Mouse (Mus musculus) heart, embryonic 16.5 days (tissue): ENCODE measurements around the gene Sycp3. TPM values are rescaled to one million over a fixed set of nuclear protein-coding genes. Genes with fewer than 3 reads are reported as not detected.

ENCODE experiments used
- ATAC-seq: fragments of 200-750 bp; cut with Nextera tagmentation; replicated peaks from 2 replicates; pipeline ENCODE4 v1.8.0; 2017; ENCODE audit warnings: moderate number of reproducible peaks; ENCODE audit not compliant: insufficient read depth, low FRiP score; ENCODE audit errors: extremely low read depth
- H3K27ac ChIP-seq: fragments of 300-500 bp; sonication (generic); 2 replicates; pipeline ENCODE4 v1.5.1; 2014; ENCODE audit warnings: mild to moderate bottlenecking, low read length, control low read depth, moderate library complexity
- H3K27me3 ChIP-seq: fragments of 300-500 bp; sonication (generic); 2 replicates; pipeline ENCODE4 v1.6.1; 2014; ENCODE audit warnings: low read length, mixed read lengths; ENCODE audit not compliant: control insufficient read depth, insufficient read depth
- H3K36me3 ChIP-seq: fragments of 300-500 bp; sonication (generic); 2 replicates; pipeline ENCODE4 v1.6.1; 2014; ENCODE audit not compliant: control insufficient read depth, insufficient read depth
- H3K4me1 ChIP-seq: fragments of 300-500 bp; sonication (generic); 2 replicates; pipeline ENCODE4 v1.6.1; 2014; ENCODE audit warnings: low read length, mixed read lengths; ENCODE audit not compliant: control insufficient read depth, insufficient read depth
- H3K4me2 ChIP-seq: fragments of 300-500 bp; sonication (generic); 2 replicates; pipeline ENCODE4 v1.6.1; 2014; ENCODE audit warnings: low read depth, mild to moderate bottlenecking, control low read depth, low read length
- H3K4me3 ChIP-seq: fragments of 300-500 bp; sonication (generic); 2 replicates; pipeline ENCODE4 v1.5.1; 2014; ENCODE audit warnings: mild to moderate bottlenecking, control low read depth, low read length
- H3K9ac ChIP-seq: fragments of 300-500 bp; sonication (generic); 2 replicates; pipeline ENCODE4 v1.6.1; 2014; ENCODE audit warnings: low read length, control low read depth
- H3K9me3 ChIP-seq: fragments of 300-500 bp; sonication (generic); replicated peaks from 2 replicates; pipeline ENCODE4 v1.6.1; 2016; ENCODE audit warnings: low read length; ENCODE audit not compliant: control insufficient read depth
- WGBS: fragments of 180-500 bp; shearing (Covaris S2); extraction: QIAGEN DNeasy Blood & Tissue Kit; methylation state at CpG from one replicate; pipeline ENCODE4 v1.1.7; 2014; 5-methylcytosine and 5-hydroxymethylcytosine counted together
- polyA plus RNA-seq: library from polyadenylated mRNA; unstranded; fragments of >200 nt; fragmentation: Nextera tagmentation; extraction: Ambion mirVana; gene quantifications from 2 replicates; pipeline ENCODE4 v1.2.1, GENCODE M21; 2015

The Sycp3 gene
- polyA plus RNA-seq, result 0.22 TPM in 1 of 2 replicates, not detected in the other

DNA sequence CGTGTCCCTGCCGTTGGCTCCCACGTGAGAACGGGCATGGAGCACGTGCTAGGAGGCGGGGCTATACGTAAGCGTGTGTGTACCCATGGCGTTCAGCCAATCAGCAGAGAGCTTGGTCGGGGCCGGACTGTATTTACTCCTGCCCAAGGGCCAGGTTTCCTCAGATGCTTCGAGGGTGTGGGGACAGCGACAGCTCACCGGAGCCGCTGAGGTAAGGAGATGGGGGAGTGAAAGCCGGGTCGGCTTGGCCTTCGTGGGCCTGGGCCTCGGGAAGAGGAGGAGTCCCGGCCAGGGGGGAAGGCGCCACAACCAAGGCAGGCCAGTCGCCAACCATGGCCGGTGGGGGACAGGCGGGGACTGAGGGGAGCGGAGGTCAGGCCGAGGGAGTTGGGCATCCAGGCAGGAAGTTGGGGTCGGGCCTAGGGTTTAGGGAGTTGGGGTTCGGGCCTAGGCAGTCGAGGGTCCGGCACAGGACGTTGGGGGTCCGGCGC is at the start of gene Sycp3:
Gene Sycp3 (plus strand): TSS at position 68 of the 491 bp plus-strand sequence.
- no peak within 1 kb of the TSS for H3K27ac ChIP-seq
- ATAC-seq, result no peak

DNA sequence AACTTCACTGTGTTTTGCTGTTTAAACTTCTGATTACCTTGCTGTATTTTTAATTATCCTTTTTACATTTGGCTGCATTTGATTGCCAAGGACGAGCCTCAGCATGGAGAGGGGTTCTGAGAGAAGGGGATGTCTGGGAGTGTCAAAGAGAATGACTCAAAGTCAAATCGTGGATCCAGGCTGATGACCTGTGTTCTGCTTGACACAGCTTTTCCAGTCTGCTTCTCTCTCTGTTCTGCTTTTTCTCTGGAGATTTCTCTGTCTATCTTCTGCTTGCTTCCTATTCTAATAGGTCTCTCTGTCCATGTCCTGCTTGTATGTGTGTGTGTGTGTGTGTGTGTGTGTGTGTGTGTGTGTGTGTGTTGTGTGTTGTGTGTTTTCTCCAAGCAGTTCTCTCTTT is 49.6 kb upstream of the Sycp3 start:
- ATAC-seq, result no peak
- peaks cover 14% of the 10 kb centered on the region for H3K4me1 ChIP-seq
- no peak overlapping the region for H3K4me2 ChIP-seq
- no peak overlapping the region for H3K27ac ChIP-seq
- no peak overlapping the region for H3K9ac ChIP-seq
- WGBS, result 62% methylated on average over 2 of the region's 2 CpGs
- H3K36me3 ChIP-seq, result 0 out of 2 replicates have a peak, but pooled peaks cover 2% of the 10 kb centered on the region
- H3K27me3 ChIP-seq, result no peaks in the 10 kb centered on the region
- H3K4me3 ChIP-seq, result no peak overlapping the region
- no peaks in the 10 kb centered on the region for H3K9me3 ChIP-seq

More for the DNA sequence above, at the start of gene Sycp3:
- 71% methylated on average over 33 of the region's 33 CpGs for WGBS
- Histone ChIP-seq H3K9me3 (no peaks in the 10 kb centered on the region), H3K4me1 (no peaks in the 10 kb centered on the region), H3K4me2 (no peak within 1 kb of the TSS), H3K4me3 (no peak within 1 kb of the TSS), H3K36me3 (no peaks in the 10 kb centered on the region), H3K9ac (no peak within 1 kb of the TSS), H3K27me3 (no peaks in the 10 kb centered on the region)

DNA sequence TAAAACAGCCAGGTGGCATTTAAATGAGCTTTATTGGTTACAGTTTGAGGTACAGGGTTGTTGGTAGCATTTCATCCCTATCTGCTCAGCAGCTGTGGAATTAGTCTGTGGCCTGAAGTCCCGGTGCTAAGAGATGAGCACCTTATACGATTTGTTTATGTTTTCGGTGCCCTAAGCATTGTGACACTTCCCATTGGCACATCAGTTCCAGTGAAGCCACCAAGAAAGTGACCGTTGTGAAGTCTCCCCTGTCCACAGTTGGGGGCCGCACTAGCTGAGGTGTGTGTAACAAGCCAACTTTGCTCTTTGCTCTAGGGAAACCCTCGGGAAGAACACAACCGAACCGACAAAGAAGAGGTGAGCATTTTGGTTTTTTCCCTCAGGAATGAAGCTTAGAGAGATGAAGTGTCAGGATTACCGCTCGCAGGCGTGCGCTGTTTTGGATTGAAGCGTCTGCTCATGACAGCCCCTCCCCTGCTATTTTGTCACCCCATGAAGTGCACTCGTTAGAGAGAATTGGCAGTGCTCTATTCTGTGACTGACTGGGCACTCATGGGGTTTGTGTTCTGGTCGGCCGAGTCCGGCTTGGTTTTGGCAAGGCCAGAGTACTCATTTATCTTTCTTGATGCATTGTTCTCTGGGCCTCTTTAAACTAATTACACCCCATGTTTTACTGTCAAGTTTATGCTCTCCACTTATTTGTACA is 46.9 kb upstream of the Sycp3 start:
- Histone ChIP-seq H3K4me1 (peaks cover 10% of the 10 kb centered on the region), H3K27ac (no peak overlapping the region), H3K4me2 (no peak overlapping the region), H3K9me3 (no peaks in the 10 kb centered on the region), H3K9ac (no peak overlapping the region), H3K4me3 (no peak overlapping the region), H3K36me3 (peaks cover 9% of the 10 kb centered on the region; the same call in 1 of the 2 replicates), H3K27me3 (no peaks in the 10 kb centered on the region)
- WGBS, result 79% methylated on average over 17 of the region's 17 CpGs
- no peak for ATAC-seq

DNA sequence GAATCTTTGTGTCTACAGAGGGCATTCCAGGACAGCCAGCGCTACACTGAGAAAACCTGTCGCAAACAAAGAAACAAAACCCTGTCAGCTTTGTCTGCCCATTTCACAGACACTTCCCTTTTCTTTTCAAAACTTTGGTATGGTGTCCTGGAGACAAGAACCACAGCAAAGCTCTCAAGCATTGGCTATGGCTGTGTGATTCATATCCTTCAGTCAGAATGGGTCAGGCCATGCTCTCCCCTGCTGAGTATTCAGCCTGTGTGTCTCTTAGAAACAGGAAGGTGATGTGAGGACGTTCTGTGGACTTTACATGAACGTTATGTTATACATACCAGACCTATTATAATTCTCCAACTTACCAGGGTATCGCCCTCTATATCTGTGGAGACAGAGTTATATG is 41.7 kb upstream of the Sycp3 start:
- 84% methylated on average over 5 of the region's 5 CpGs for WGBS
- ATAC-seq, result no peak
- Histone ChIP-seq H3K4me2 (no peak overlapping the region), H3K9ac (no peak overlapping the region), H3K4me3 (no peak overlapping the region), H3K27me3 (no peaks in the 10 kb centered on the region), H3K27ac (no peak overlapping the region), H3K36me3 (peaks cover 15% of the 10 kb centered on the region), H3K4me1 (no peaks in the 10 kb centered on the region), H3K9me3 (no peaks in the 10 kb centered on the region)

DNA sequence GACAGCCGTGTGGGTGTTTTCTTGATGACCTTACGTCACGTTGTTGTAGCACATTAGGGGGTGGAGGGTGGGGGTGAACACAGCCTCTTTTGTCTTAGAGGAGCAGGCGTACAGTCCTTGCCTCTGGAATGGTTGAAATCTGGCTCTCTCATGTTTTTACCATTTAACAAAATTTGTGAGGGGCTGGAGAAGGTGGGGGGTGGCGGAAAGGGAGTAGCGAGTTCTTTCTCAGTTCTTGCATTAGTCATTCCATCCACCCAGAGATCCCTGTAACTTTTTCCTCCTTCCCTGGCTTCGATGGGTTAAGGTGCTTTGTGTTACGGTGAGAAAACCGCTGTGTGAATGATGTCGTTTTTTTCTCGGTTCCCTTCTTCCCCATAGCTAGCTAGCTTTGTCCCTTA is 39.2 kb upstream of the Sycp3 start:
- Histone ChIP-seq H3K9me3 (no peaks in the 10 kb centered on the region), H3K36me3 (peaks cover 15% of the 10 kb centered on the region), H3K27ac (peak overlapping the region; percentile 57), H3K9ac (no peak overlapping the region), H3K27me3 (no peaks in the 10 kb centered on the region), H3K4me1 (no peaks in the 10 kb centered on the region), H3K4me3 (no peak overlapping the region), H3K4me2 (no peak overlapping the region; the same call in 1 of the 2 replicates)
- ATAC-seq, result no peak
- 70% methylated on average over 11 of the region's 11 CpGs for WGBS

DNA sequence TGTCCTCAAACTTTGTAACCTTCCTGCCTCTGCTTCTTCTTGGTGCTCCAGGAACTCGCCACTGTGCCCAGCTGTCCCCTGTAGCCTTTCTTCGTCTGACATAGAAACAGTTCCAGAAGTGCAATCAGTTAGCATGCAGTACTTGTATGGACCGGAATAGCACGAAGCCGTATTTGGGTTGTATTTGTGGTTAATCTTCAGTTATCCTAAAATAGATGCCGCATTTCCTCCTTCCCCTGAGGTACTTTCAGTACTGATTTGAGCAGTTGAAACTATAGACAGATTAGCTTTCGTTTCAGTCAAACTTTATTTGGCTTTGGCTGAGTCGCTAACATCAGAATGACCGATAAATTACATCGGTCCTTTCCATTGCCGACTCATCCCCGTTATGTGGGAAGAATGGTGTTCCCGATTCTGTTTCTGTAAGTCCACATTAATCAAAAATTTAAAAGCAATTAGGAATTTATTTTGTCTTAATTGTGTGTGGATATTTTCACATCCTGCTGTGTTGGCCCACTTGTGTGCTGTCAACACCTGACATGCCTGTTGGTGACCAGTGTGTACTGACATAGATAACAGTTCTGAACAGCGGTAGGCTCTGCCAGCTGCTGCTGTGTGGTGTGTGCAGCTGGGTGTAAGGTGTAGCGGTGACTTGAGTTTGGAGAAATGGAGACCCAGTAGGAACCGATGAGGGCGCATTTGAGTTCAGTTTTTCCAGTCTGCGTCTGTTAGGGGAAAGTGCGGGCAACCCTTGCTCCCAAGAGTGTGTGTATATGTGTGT is 38.5 kb upstream of the Sycp3 start:
- Histone ChIP-seq H3K27me3 (no peaks in the 10 kb centered on the region), H3K9me3 (no peaks in the 10 kb centered on the region), H3K36me3 (peaks cover 8% of the 10 kb centered on the region), H3K4me2 (peak overlapping the region; percentile 5; the same call in 1 of the 2 replicates), H3K4me1 (no peaks in the 10 kb centered on the region), H3K9ac (no peak overlapping the region), H3K4me3 (no peak overlapping the region), H3K27ac (peak overlapping the region; percentile 57)
- WGBS, result 64% methylated on average over 19 of the region's 19 CpGs
- peak; percentile 85 for ATAC-seq

DNA sequence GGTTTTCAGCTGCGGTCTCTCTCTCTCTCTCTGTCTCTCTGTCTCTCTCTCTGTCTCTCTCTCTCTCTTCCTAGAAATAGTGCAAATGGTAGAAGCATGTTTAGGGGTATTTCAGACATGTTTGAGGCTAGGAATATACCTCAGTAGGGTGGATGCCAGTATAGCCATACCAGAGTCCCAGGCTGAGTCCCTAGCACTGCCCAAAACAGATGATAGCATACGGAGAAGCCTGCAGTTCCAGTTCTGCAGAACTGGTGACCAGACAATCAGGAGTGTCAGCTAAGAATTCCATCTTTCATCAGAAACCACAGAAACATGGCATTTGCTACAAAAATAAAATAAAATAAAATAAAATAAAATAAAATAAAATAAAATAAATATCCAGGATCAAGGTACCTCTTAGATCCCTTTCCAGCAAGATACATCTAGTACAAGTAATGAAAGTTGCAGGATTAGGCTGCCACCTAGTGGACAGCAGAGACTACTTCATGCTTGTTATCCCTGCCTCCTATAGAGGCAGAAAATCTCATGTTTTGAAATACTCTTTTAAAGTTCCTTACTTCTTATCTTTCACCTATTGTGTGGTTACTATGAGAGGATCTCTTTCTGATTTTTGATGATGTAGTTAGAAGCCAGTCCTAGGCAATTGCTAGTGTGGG is 33.1 kb upstream of the Sycp3 start:
- H3K27ac ChIP-seq, result no peak overlapping the region
- H3K4me2 ChIP-seq, result no peak overlapping the region
- H3K36me3 ChIP-seq, result peaks cover 11% of the 10 kb centered on the region
- no peak overlapping the region for H3K9ac ChIP-seq
- no peaks in the 10 kb centered on the region for H3K9me3 ChIP-seq
- no peaks in the 10 kb centered on the region for H3K27me3 ChIP-seq
- 90% methylated on average over 2 of the region's 2 CpGs for WGBS
- no peak for ATAC-seq
- no peaks in the 10 kb centered on the region for H3K4me1 ChIP-seq
- no peak overlapping the region for H3K4me3 ChIP-seq

DNA sequence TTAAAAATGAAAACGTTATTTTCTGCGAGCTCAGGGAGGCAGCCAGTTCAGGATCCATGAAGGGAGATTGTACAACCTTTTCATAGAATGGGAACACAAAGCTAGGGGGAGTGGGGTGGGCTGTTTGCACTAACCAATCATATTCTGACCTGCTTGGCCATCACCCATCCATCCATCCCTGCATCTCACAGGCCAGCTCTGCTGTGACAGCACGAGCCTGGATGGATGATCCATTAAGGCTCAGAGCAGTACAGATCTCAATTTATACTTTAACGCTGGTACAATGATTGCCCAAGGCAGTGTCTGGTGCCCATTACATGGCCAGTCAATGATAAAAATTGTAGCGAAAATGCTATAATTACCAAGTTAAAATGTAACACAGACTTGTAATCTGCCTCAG is 32.5 kb upstream of the Sycp3 start:
- Histone ChIP-seq H3K27me3 (no peaks in the 10 kb centered on the region), H3K36me3 (peaks cover 11% of the 10 kb centered on the region), H3K4me3 (no peak overlapping the region), H3K4me2 (no peak overlapping the region), H3K27ac (no peak overlapping the region), H3K9ac (no peak overlapping the region), H3K4me1 (no peaks in the 10 kb centered on the region), H3K9me3 (no peaks in the 10 kb centered on the region)
- no peak for ATAC-seq
- WGBS, result 53% methylated on average over 5 of the region's 5 CpGs
